Mouse (Mus musculus) thymus, postnatal 25 days (tissue): ENCODE results near the gene Cd79b.

ENCODE experiments used
- DNase-seq: peaks from one replicate; pipeline ENCODE4 v3.0.0; 2022

Gene Cd79b

GRCm38 (mm10) chr11:106317801-106318200, 3.2 kb upstream of the Cd79b start:
- DNase-seq, result peak; percentile 61

GRCm38 (mm10) chr11:106316416-106316815, 1.9 kb upstream of the Cd79b start:
- no peak for DNase-seq

- peak; percentile 30 for DNase-seq
Observed at GRCm38 (mm10) chr11:106313533-106313932, 1.0 kb downstream of the Cd79b start.

- no peak for DNase-seq
Observed at GRCm38 (mm10) chr11:106310123-106310522, 4.4 kb downstream of the Cd79b start.

- peak; percentile 21 for DNase-seq
Observed at GRCm38 (mm10) chr11:106308162-106308561, 6.4 kb downstream of the Cd79b start.

GRCm38 (mm10) chr11:106307432-106307831, 7.1 kb downstream of the Cd79b start:
- DNase-seq, result no peak

- DNase-seq, result no peak
Observed at GRCm38 (mm10) chr11:106306758-106307157, 7.8 kb downstream of the Cd79b start.

GRCm38 (mm10) chr11:106306065-106306385, 8.5 kb downstream of the Cd79b start:
- DNase-seq, result no peak

GRCm38 (mm10) chr11:106305348-106306064, 9.1 kb downstream of the Cd79b start:
- DNase-seq, result no peak

- peak; percentile 74 for DNase-seq
Observed at GRCm38 (mm10) chr11:106302634-106303033, 11.9 kb downstream of the Cd79b start.

GRCm38 (mm10) chr11:106301765-106302164, 12.8 kb downstream of the Cd79b start, which contains the start of gene Gh:
Gh (minus strand) TSS chr11:106301865.
- DNase-seq, result no peak

- DNase-seq, result no peak
Observed at GRCm38 (mm10) chr11:106291861-106292260, 22.7 kb downstream of the Cd79b start.

- no peak for DNase-seq
Observed at GRCm38 (mm10) chr11:106290376-106290775, 24.2 kb downstream of the Cd79b start.

- peak; percentile 38 for DNase-seq
Observed at GRCm38 (mm10) chr11:106289369-106289768, 25.2 kb downstream of the Cd79b start.

GRCm38 (mm10) chr11:106286987-106287386, 27.6 kb downstream of the Cd79b start:
- DNase-seq, result no peak

- no peak for DNase-seq
Observed at GRCm38 (mm10) chr11:106286206-106286605, 28.4 kb downstream of the Cd79b start.

- no peak for DNase-seq
Observed at GRCm38 (mm10) chr11:106284126-106284525, 30.4 kb downstream of the Cd79b start.

- DNase-seq, result no peak
Observed at GRCm38 (mm10) chr11:106283371-106283770, 31.2 kb downstream of the Cd79b start.

- no peak for DNase-seq
Observed at GRCm38 (mm10) chr11:106282452-106282851, 32.1 kb downstream of the Cd79b start.

- DNase-seq, result peak; percentile 97
Observed at GRCm38 (mm10) chr11:106276454-106276853, 38.1 kb downstream of the Cd79b start, which contains the start of gene Tcam1. Tcam1 (plus strand) TSS chr11:106276672.

GRCm38 (mm10) chr11:106274971-106275411, 39.6 kb downstream of the Cd79b start:
- no peak for DNase-seq

- no peak for DNase-seq
Observed at GRCm38 (mm10) chr11:106274374-106274773, 40.2 kb downstream of the Cd79b start.

GRCm38 (mm10) chr11:106273811-106274210, 40.8 kb downstream of the Cd79b start:
- DNase-seq, result no peak

GRCm38 (mm10) chr11:106273311-106273684, 41.3 kb downstream of the Cd79b start:
- DNase-seq, result no peak
